Mouse (Mus musculus): Measurements from ENCODE around the gene Icam2.
"Not testable (repeated sequence)": the region's sequence is repeated elsewhere in the genome, so short reads cannot be mapped to it uniquely, and the experiment has no call there.

The Icam2 gene

GRCm38 (mm10) chr11:106387791-106388216, at the start of gene Icam2:
TSS of gene Icam2 (minus strand) at chr11:106388075.
- no peak for DNase-seq (ENCODE audit: low spot score)

DNA sequence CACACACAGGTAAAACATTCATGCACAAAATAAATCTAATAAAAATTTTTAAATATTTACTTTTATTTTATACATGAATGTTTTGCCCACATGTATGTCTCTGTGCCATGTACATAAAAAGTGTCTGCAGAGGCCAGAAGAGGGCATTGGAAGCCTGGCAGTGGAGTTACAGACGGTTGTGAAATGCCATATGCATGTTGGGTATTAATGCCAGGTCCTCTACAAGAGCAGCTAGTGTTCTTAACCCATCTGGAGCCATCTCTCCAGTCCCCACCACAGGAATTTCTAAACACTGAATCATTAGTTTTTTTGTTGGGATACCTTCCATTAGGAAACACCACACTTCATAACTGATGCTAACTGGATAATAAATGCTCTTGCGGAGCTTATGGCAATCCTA, 49.7 kb upstream of the Icam2 start:
- peak; percentile 21 for DNase-seq (ENCODE audit: low spot score)

- DNase-seq (ENCODE audit: low spot score) = no peak
Observed at GRCm38 (mm10) chr11:106437039-106437438, 49.2 kb upstream of the Icam2 start.

DNA sequence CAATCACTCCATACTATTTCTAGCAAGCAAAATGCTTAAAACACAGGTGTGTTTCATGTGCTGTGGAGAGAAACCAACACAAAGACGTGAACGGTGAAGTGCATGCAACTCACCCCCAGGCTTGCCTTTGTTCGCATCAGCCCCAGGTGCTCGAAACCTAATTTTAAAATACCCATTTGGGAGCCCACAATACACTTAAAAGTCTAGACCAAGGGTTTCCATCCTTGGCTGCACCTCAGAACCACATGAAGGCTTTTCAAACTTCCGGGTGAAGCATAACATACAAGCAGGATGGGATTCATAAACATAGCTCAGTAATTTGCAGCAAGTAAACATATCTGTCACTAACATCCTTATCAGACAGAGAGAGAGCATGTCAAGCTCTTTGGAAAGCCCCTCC, 42.5 kb upstream of the Icam2 start:
- DNase-seq (ENCODE audit: low spot score) = no peak

- DNase-seq (ENCODE audit: low spot score) = no peak
Observed at GRCm38 (mm10) chr11:106429689-106430088, 41.8 kb upstream of the Icam2 start.

DNA sequence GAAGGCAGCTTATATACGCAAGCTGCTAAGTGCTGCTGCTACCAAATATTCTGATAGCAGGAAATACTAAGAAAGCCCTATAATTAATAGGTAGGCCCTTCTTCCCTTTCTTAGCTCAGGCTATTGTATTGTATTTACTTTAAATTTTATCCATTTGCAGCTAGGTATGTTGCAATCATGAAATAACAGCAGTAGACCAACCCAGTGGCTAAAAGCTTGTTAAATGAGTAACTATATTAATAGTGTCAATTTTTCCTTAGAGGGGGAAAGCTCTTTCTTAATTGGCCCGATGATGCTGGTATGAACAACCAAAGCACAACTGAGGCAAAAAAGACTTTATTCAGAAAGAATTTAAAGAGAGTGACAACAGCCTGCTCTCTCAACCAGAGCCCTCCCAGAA, 40.7 kb upstream of the Icam2 start:
- no peak for DNase-seq (ENCODE audit: low spot score)

GRCm38 (mm10) chr11:106428106-106428505, 40.2 kb upstream of the Icam2 start:
- DNase-seq (ENCODE audit: low spot score) = no peak

GRCm38 (mm10) chr11:106426447-106426846, 38.6 kb upstream of the Icam2 start:
- DNase-seq (ENCODE audit: low spot score) = no peak

GRCm38 (mm10) chr11:106425201-106425600, 37.3 kb upstream of the Icam2 start:
- DNase-seq (ENCODE audit: low spot score) = no peak

GRCm38 (mm10) chr11:106419262-106420102, 31.6 kb upstream of the Icam2 start:
- no peak for DNase-seq (ENCODE audit: low spot score)

GRCm38 (mm10) chr11:106418622-106419196, 30.8 kb upstream of the Icam2 start:
- peak; percentile 87 for DNase-seq (ENCODE audit: low spot score)

DNA sequence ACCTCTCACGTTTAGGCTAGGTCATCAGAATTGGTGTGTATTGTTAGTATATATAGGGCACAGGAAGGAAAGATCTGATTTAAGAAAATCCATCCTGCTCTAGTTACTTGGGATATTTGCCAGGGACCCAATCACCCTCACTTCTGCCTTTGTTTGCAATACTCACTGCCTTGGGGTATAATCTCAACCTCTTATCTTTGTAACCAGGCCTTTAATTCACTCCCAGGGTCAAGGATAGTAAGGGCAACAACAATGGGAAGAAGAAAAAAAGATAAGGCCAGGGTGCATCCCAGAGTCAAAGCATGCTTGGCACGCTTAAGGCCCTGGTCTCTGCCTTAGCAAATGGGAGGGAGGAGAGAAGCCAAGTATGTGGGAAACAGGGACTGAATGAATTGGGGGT, 30.0 kb upstream of the Icam2 start:
- DNase-seq (ENCODE audit: low spot score) = no peak

GRCm38 (mm10) chr11:106416331-106416730, 28.5 kb upstream of the Icam2 start:
- DNase-seq (ENCODE audit: low spot score) = no peak

- no peak for DNase-seq (ENCODE audit: low spot score)
Observed at GRCm38 (mm10) chr11:106412641-106413360, 24.9 kb upstream of the Icam2 start.

DNA sequence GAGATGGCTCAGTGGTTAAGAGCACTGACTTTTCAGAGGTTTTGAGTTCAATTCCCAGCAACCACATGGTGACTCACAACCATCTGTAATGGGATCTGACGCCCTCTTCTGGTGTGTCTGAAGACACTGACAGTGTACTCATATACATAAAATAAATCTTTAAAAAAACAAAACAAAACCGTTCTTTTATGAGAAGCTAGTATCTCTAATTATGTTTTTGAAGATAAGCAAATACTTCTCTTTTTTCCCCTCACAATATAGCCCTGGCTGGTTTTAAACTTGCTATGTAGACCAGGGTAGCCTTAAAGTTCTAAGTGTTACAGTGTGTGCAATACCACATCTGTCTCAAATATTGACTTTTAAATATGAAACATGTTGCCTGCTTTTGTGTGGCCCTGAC, 23.3 kb upstream of the Icam2 start:
- DNase-seq (ENCODE audit: low spot score) = no peak

GRCm38 (mm10) chr11:106410507-106410906, 22.6 kb upstream of the Icam2 start:
- DNase-seq (ENCODE audit: low spot score) = no peak

DNA sequence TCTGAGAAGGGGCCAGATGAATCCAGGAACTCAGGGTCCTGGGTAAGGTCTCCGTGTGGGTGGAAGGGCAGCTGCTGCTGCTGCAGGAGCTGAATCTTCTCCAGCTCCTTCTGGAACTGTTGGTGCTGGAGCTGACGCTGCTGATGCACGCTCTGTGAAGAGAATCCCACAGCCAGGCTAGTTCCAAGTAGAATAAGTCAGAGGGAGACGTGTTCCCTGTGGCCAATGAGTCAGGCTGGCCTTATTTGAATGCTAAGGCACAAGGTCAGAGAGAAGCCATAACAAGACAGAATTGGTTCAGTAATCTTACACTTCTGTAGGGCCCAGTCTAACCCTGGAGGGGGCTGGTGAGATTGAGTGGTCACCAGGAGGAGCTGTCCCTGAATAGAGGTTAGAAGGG, 22.1 kb upstream of the Icam2 start:
- DNase-seq (ENCODE audit: low spot score) = no peak

- DNase-seq (ENCODE audit: low spot score) = no peak
Observed at GRCm38 (mm10) chr11:106398481-106398880, 10.6 kb upstream of the Icam2 start.

DNA sequence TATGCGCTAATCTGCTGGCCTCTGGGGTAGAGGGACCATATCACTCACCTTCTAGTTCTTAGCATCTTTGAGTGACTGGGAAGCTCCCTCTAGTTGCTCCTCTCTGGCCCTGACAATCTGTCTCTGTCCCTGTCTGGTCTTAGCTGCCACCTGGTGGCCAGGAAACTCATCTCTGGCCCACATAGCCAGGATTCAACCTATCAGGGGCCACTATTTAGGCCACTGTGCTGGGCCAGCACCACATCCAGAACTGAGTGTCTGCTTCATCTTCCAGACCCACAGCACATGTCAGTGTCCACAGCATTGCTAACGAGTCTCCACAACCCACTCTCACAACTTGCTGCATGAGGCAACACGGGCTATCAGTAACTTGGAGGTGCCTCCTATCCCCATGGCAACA, 9.8 kb upstream of the Icam2 start:
- DNase-seq (ENCODE audit: low spot score) = peak; percentile 46

GRCm38 (mm10) chr11:106394055-106394454, 6.2 kb upstream of the Icam2 start:
- not testable (repeated sequence) for DNase-seq (ENCODE audit: low spot score)

- DNase-seq (ENCODE audit: low spot score) = no peak
Observed at GRCm38 (mm10) chr11:106393331-106393616, 5.4 kb upstream of the Icam2 start.

DNA sequence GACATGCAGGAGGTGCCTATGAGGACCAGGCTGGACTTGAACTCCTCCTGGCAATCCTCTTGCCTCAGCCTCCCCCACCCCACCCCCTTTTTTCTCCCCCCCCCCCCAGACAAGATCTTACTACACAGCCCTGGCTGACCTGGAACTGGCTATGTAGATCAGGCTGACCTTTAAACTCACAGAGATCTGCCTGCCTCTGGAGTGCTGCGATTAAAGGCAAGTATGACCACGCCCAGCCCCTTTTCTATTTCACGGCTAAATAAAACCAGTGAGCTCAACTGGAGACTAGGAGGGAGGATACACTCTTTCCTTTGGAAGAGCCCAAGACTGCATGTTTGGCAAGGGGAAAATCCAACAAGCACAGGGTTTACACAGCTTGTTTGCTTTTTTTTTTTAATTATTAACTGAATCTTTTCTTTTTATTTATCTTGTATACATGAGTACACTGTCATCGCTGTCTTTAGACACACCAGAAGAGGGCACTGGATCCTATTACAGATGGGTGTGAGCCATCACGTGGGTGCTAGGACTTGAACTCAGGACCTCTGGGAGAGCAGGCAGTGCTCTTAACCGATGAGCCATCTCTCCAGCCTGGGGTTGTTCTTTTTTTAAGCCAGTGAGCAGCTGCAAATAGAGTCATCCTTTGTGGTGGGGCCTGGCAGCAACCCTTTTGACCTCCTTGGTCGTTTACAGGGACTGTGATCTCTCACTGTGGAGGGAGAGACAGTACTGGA, 4.9 kb upstream of the Icam2 start:
- no peak for DNase-seq (ENCODE audit: low spot score)
